Mouse (Mus musculus): ENCODE data around the gene Fxyd1. TPM values are rescaled to one million over a fixed set of nuclear protein-coding genes. Genes with fewer than 3 reads are reported as not detected.

The Fxyd1 gene
- total RNA-seq, 2 experiments from 2014 or later = 90.9 to 114 TPM

GRCm38 (mm10) chr7:31087262-31087661 lies 30.3 kb upstream of the Fxyd1 start:
- peak overlapping the region; percentile 90 for H3K27ac ChIP-seq
- DNase-seq (ENCODE audit: low spot score in 2 of 2) = no peak
- H3K4me3 ChIP-seq = no peak overlapping the region
- no peak for TF ChIP-seq CTCF (conservative IDR thresholded peaks at IDR 0.05)

GRCm38 (mm10) chr7:31086175-31086755 lies 29.3 kb upstream of the Fxyd1 start:
- TF ChIP-seq CTCF (conservative IDR thresholded peaks at IDR 0.05) = no peak
- H3K4me3 ChIP-seq = no peak overlapping the region
- DNase-seq (ENCODE audit: low spot score in 2 of 2) = no peak
- H3K27ac ChIP-seq = peak overlapping the region; percentile 90

- Histone ChIP-seq H3K4me3 (no peak overlapping the region), H3K27ac (peak overlapping the region; percentile 90)
- TF ChIP-seq CTCF (conservative IDR thresholded peaks at IDR 0.05) = no peak
- peak; percentile 39 to 72 for DNase-seq (ENCODE audit: low spot score in 2 of 2)
Observed at GRCm38 (mm10) chr7:31085171-31085570, 28.2 kb upstream of the Fxyd1 start.

GRCm38 (mm10) chr7:31084140-31084539 lies 27.1 kb upstream of the Fxyd1 start:
- no peak for TF ChIP-seq CTCF (conservative IDR thresholded peaks at IDR 0.05)
- H3K27ac ChIP-seq = peak overlapping the region; percentile 90
- no peak overlapping the region for H3K4me3 ChIP-seq
- no peak for DNase-seq (ENCODE audit: low spot score in 2 of 2)

- DNase-seq (ENCODE audit: low spot score in 2 of 2) = no peak
- no peak for TF ChIP-seq CTCF (conservative IDR thresholded peaks at IDR 0.05)
- H3K4me3 ChIP-seq = no peak overlapping the region
- peak overlapping the region; percentile 90 for H3K27ac ChIP-seq
Observed at GRCm38 (mm10) chr7:31082831-31083588, 26.0 kb upstream of the Fxyd1 start.

- Histone ChIP-seq H3K27ac (peak overlapping the region; percentile 90; the same call in 1 of the 2 replicates), H3K4me3 (no peak overlapping the region)
- DNase-seq (ENCODE audit: low spot score in 2 of 2) = no peak
- TF ChIP-seq CTCF (conservative IDR thresholded peaks at IDR 0.05) = no peak
Observed at GRCm38 (mm10) chr7:31082106-31082505, 25.1 kb upstream of the Fxyd1 start.

GRCm38 (mm10) chr7:31081106-31081505 lies 24.1 kb upstream of the Fxyd1 start:
- no peak for TF ChIP-seq CTCF (conservative IDR thresholded peaks at IDR 0.05)
- DNase-seq (ENCODE audit: low spot score in 2 of 2) = no peak
- H3K4me3 ChIP-seq = no peak overlapping the region

GRCm38 (mm10) chr7:31080611-31081010 lies 23.6 kb upstream of the Fxyd1 start:
- DNase-seq (ENCODE audit: low spot score in 2 of 2) = no peak
- no peak for TF ChIP-seq CTCF (conservative IDR thresholded peaks at IDR 0.05)
- H3K4me3 ChIP-seq = no peak overlapping the region
- H3K27ac ChIP-seq = peak overlapping the region; percentile 48

More at GRCm38 (mm10) chr7:31081106-31081505, 24.1 kb upstream of the Fxyd1 start:
- H3K27ac ChIP-seq = peak overlapping the region; percentile 48; the same call in 1 of the 2 replicates

GRCm38 (mm10) chr7:31079670-31080069 lies 22.7 kb upstream of the Fxyd1 start:
- no peak overlapping the region for H3K4me3 ChIP-seq
- TF ChIP-seq CTCF (conservative IDR thresholded peaks at IDR 0.05) = no peak
- H3K27ac ChIP-seq = peak overlapping the region; percentile 65; the same call in 1 of the 2 replicates
- DNase-seq (ENCODE audit: low spot score in 2 of 2) = no peak

- Histone ChIP-seq H3K4me3 (no peak overlapping the region), H3K27ac (peak overlapping the region; percentile 90)
- peak; percentile 93 for TF ChIP-seq CTCF (conservative IDR thresholded peaks at IDR 0.05)
- peak; percentile 62 to 71 for DNase-seq (ENCODE audit: low spot score in 2 of 2)
Observed at GRCm38 (mm10) chr7:31077885-31078445, 21.0 kb upstream of the Fxyd1 start.

- no peak for TF ChIP-seq CTCF (conservative IDR thresholded peaks at IDR 0.05)
- Histone ChIP-seq H3K4me3 (no peak overlapping the region), H3K27ac (peak overlapping the region; percentile 90)
- peak; percentile 53 to 77 for DNase-seq (ENCODE audit: low spot score in 2 of 2)
Observed at GRCm38 (mm10) chr7:31077470-31077869, 20.5 kb upstream of the Fxyd1 start.

GRCm38 (mm10) chr7:31076492-31076891 lies 19.5 kb upstream of the Fxyd1 start, which contains the start of gene Fxyd3:
Fxyd3 (minus strand) TSS chr7:31076704.
- Histone ChIP-seq H3K4me3 (no peak within 1 kb of the TSS), H3K27ac (peak within 1 kb of the TSS; percentile 90)
- no peak for TF ChIP-seq CTCF (conservative IDR thresholded peaks at IDR 0.05)
- no peak for DNase-seq (ENCODE audit: low spot score in 2 of 2)

- Histone ChIP-seq H3K27ac (0 out of 2 replicates have a peak overlapping the region, but pooled peaks have one; percentile 19), H3K4me3 (no peak overlapping the region)
- TF ChIP-seq CTCF (conservative IDR thresholded peaks at IDR 0.05) = no peak
- peak; percentile 61 to 71 for DNase-seq (ENCODE audit: low spot score in 2 of 2)
Observed at GRCm38 (mm10) chr7:31074713-31075069, 17.7 kb upstream of the Fxyd1 start.
